ENCODE assay signal across 8 mouse cellular contexts in genomic region chr14:52020486-52021137, GRCm38 (mm10). TPM values are rescaled to one million over a fixed set of nuclear protein-coding genes. Genes with fewer than 3 reads are reported as not detected.
DNase-seq lines count a peak whose midpoint lies in the region; ATAC-seq and TF ChIP-seq lines count a peak whose summit lies in the region.

Zfp219 (minus strand) TSS chr14:52020733.

- POLR2A ChIA-PET in Patski (lab: Charles Lee), result interaction anchor here (0.7 to 1.9 kb wide), 4 partner anchors 10 to 82 kb away, joined by 3 to 8 read pairs (median 4); no protein-coding TSS in a partner anchor

- H3K9ac ChIP-seq in lung, embryonic 16.5 days (ENCODE audit: low read length), result peak within 1 kb of the TSS; percentile 93

- peaks cover 74% of the 10 kb centered on the region for H3K4me1 ChIP-seq in hindbrain, embryonic 10.5 days (replicated peaks)
- peaks cover 37% of the 10 kb centered on the region for H3K4me1 ChIP-seq in lung, embryonic 16.5 days (replicated peaks; ENCODE audit: control insufficient read depth, insufficient read depth, low read length)

- peak; percentile 63 for DNase-seq in Patski (ENCODE audit: low read depth, low spot score)
- peak; percentile 69 for DNase-seq in cerebellum, adult 8-10 months
- DNase-seq in hindbrain, embryonic 10.5 days (ENCODE audit: low spot score), result peak; percentile 78
- DNase-seq in layer of hippocampus, postnatal 10 days (ENCODE audit: low spot score in 2 of 2), result peak; percentile 60 to 71
- DNase-seq in retina, postnatal 1 day, result peak; percentile 77
- DNase-seq in thymus, postnatal 4 days, result peak; percentile 78

- peak within 1 kb of the TSS; percentile 100 for H3K27ac ChIP-seq in hindbrain, embryonic 10.5 days
- H3K27ac ChIP-seq in lung, embryonic 16.5 days (ENCODE audit: low read length), result peak within 1 kb of the TSS; percentile 99

- H3K4me3 ChIP-seq in hindbrain, embryonic 10.5 days, result peak within 1 kb of the TSS; percentile 69
- peak within 1 kb of the TSS; percentile 67 for H3K4me3 ChIP-seq in lung, embryonic 16.5 days (ENCODE audit: low read length)

- CTCF ChIA-PET in Patski (lab: Charles Lee), result interaction anchor here (1.1 to 6.0 kb wide), 5 partner anchors 8 to 117 kb away, joined by 3 to 43 read pairs (median 6); no protein-coding TSS in a partner anchor

- peak; percentile 58 for ATAC-seq in Patski
- ATAC-seq in frontal cortex, adult (ENCODE audit: low TSS enrichment), result peak; percentile 38
- peak; percentile 60 for ATAC-seq in lung, embryonic 16.5 days (ENCODE audit: low read depth)

- TF ChIP-seq CTCF in Patski (IDR thresholded peaks at IDR 0.05), result no peak

- no peaks in the 10 kb centered on the region for H3K27me3 ChIP-seq in Patski
- H3K27me3 ChIP-seq in hindbrain, embryonic 10.5 days (ENCODE audit: insufficient read depth, poor library complexity, severe bottlenecking), result no peaks in the 10 kb centered on the region
- no peaks in the 10 kb centered on the region for H3K27me3 ChIP-seq in lung, embryonic 16.5 days (ENCODE audit: control insufficient read depth, insufficient read depth, low read depth, low read length)

- peak within 1 kb of the TSS; percentile 60 for H3K4me2 ChIP-seq in lung, embryonic 16.5 days (ENCODE audit: low read depth, low read length)

- H3K36me3 ChIP-seq in hindbrain, embryonic 10.5 days, result peaks cover 5% of the 10 kb centered on the region; the same call in 1 of the 2 replicates
- no peaks in the 10 kb centered on the region for H3K36me3 ChIP-seq in lung, embryonic 16.5 days (ENCODE audit: control insufficient read depth, insufficient read depth, low read length)

- in situ Hi-C loops in Patski (cut with MboI; ENCODE audit: low pct_unique_long_range_greater_than_20kb), result loop anchor here (5.0 kb wide), 1 partner anchor 113 kb away; no protein-coding TSS in a partner anchor

- H3K9me3 ChIP-seq in hindbrain, embryonic 10.5 days, result no peaks in the 10 kb centered on the region
- H3K9me3 ChIP-seq in lung, embryonic 16.5 days (ENCODE audit: control insufficient read depth, low read length), result no peaks in the 10 kb centered on the region

- WGBS in hindbrain, embryonic 10.5 days, result 12% methylated on average over 15 of the region's 15 CpGs
- WGBS in lung, embryonic 16.5 days, result 3% methylated on average over 15 of the region's 15 CpGs

RNA-seq across cellular contexts. Expression of gene Zfp219, which starts in this region (rescaled TPM):
- polyA plus RNA-seq in Patski (2021), result 74.8 TPM
- 74.3 and 83.6 TPM in 2 replicates for polyA plus RNA-seq in hindbrain, embryonic 10.5 days (2016; fragmentation: Nextera tagmentation; extraction: Ambion mirVana)
- total RNA-seq in layer of hippocampus, postnatal 10 days (2021), result 10 to 100 TPM; 43.5 to 45.0 TPM
- 20.1 and 20.8 TPM in 2 replicates for polyA plus RNA-seq in lung, embryonic 16.5 days (2015; fragmentation: Nextera tagmentation; extraction: Ambion mirVana)

Comparison
In these comparisons a context has a peak if more than half of its experiments do, and no peak if none do; other contexts are left out.
1. Peak in every context shown above with its lines: DNase-seq, ATAC-seq, H3K4me3 ChIP-seq and H3K27ac ChIP-seq.